Mouse (Mus musculus) left cerebral cortex, adult 6 months (tissue): ENCODE measurements around the gene Gm9903. TPM values are rescaled to one million over a fixed set of nuclear protein-coding genes. Genes with fewer than 3 reads are reported as not detected.

Source experiments
- long read RNA-seq, 2 experiments: library from polyadenylated mRNA; unstranded; transcript quantifications; one replicate each; pipeline ENCODE4 v2.0.0; 2019 to 2020
- polyA plus RNA-seq: library from polyadenylated mRNA; unstranded; fragments of <200 nt; fragmentation: Nextera tagmentation; gene quantifications from 2 replicates; pipeline ENCODE4 v1.2.3, GENCODE M21; 2021

The Gm9903 gene
- polyA plus RNA-seq: 0.61 and 0.63 TPM in 2 replicates
- long read RNA-seq, experiment 1, partial matches to known transcripts: 0 of 4 reads
- long read RNA-seq, experiment 1, other reads (novel, unspliced or antisense): 2 of 4 reads
- long read RNA-seq, experiment 2: 0 reads

DNA sequence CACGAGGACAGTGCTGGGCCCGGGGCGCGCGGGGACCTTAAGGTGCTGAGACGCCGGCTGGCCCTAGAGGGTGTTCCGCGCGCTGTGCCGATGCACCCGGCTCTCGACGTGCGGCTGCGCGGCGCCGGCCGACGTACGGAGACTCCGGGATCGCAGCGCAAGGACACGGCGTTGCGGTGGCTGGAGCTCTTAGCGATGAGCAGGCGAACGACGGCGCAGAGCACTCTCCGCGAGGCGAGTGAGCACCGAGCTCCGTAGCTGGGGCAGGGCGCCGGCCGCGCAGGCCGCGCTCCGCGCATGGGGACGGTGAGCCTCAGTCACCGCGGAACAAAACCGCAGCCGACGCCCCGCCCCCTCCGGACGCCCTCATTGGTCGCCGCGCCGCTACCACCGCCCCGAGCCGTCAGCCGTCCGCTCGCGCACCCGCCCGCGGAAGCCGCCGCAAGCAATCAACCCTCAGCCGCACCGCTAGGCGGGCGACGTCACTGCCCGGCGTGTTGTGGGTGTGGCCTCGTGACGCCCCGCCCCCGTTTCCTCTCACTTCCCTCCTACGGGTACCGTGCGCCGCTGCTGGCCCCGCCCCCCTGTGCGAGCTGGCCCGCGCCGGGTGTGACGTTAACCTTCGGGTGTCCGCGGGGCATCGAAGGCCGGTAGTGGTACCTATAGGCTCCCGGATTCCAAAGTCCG, at the start of gene Gm9903, which contains the start of gene Fam53a:
Gm9903 (plus strand) TSS at position 625 of the 687 bp plus-strand sequence.
Fam53a (minus strand) TSS at position 335 of the 687 bp plus-strand sequence.

DNA sequence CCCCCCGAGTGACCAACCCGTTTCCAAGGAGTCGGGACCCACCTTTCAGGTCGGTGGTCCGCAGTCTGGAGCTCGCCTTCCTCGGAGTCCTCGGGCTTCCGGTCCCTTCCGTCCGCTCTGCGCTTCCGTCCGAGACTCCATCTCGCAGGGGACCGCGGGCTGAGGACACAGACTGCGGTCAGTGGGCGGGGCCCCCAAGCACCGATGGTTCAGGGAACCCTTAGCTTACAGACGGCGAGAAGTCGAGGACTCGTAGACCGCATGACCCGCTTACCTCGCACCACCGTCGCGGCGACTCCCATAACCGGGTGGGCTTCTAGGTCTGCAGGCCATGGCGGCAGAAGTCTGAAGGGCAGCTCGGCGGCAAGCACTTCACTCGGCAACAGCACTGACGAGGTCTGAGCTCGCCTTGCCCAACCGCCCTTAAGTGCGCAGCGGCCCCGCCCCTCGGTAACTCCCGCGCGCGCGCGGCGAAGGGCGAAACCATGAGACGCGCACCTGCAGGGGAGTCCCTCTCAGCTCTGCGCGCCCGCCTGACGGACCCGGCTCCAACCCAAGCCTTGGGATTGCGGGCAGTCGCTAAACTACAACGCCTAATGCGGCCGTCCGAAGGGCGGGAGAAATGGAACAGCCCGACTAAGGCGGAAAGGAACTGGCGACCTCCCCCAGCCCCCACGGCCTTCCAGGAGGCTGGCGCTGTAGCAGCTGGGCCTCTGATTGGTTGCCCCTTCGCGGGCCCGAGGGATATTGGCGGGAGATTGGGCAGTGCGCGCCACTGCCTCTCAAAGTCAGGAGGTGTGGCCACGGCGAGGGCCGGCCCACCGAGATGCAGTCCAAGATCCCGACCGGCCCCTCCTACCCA, 22.4 kb downstream of the Gm9903 start, which contains the start of gene Slbp:
Slbp (minus strand) TSS at position 654 of the 862 bp plus-strand sequence.

DNA sequence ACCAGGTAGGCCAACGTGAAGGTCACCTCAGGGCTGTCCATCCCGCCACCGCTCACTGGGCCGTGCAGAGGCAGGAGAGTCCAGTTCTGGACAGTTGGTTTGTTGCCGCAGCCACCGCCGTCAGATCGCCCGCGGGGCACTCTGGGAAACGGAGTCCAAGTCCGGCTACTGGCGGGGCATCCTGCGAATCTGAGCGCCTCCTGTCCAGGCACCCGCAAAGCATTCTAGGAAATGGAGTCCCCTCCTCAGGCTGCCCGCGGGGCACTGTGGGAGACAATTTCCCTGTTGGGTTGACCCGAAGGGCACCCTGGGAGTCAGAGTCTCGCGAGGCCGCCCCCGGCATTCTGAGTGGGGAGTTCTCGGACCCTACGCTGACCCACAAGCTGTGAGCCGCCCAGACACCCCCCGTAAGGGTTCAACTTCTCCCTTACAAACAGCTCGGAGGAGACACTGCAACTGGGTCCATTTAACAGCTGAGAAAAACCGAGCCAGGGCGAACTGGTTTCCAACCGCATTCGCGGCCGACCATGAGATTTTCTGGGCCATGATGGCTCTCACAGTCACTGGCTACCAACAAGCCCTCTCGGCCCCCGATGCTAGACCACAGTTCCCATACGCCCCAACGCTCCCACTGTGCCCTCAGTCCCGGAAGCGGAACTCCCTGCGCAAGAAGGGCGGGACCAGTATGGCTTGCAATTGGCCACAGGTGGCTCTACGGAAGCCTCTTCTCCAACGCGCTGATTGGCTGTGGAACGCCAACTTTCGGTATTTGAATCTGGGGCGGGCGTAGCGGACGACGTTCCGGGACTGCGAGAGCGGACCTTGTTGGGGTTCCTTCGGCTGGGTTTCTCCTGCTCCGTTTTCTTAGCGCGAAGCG, 28.3 kb downstream of the Gm9903 start, which contains the start of the genes Tacc3 and Tmem129:
Tacc3 (plus strand) TSS at position 342 of the 877 bp plus-strand sequence.
Tmem129 (minus strand) TSS at position 630 of the 877 bp plus-strand sequence.

Other genes with a start within 250 kb of the Gm9903 start
- gene Nkx1-1, start 195.9 kb upstream of the Gm9903 start, polyA plus RNA-seq: not detected in 2 replicates
- gene Fam53a, start 290 bp upstream of the Gm9903 start, polyA plus RNA-seq: 30.7 and 33.6 TPM in 2 replicates
- gene Slbp, start 22.6 kb downstream of the Gm9903 start, polyA plus RNA-seq: 27.1 and 34.4 TPM in 2 replicates
- 3.2 and 3.3 TPM in 2 replicates for gene Tacc3, start 28.2 kb downstream of the Gm9903 start, polyA plus RNA-seq
- 31.4 and 35.5 TPM in 2 replicates for gene Tmem129, start 28.5 kb downstream of the Gm9903 start, polyA plus RNA-seq
- 51.0 and 65.2 TPM in 2 replicates for gene Fgfr3, start 91.7 kb downstream of the Gm9903 start, polyA plus RNA-seq
- 66.7 and 73.1 TPM in 2 replicates for gene Letm1, start 152.9 kb downstream of the Gm9903 start, polyA plus RNA-seq
- 7.8 and 17.3 TPM in 2 replicates for gene Nsd2, start 190.8 kb downstream of the Gm9903 start, polyA plus RNA-seq